7 mouse cellular contexts compared by ENCODE assay signal in the genomic region with DNA sequence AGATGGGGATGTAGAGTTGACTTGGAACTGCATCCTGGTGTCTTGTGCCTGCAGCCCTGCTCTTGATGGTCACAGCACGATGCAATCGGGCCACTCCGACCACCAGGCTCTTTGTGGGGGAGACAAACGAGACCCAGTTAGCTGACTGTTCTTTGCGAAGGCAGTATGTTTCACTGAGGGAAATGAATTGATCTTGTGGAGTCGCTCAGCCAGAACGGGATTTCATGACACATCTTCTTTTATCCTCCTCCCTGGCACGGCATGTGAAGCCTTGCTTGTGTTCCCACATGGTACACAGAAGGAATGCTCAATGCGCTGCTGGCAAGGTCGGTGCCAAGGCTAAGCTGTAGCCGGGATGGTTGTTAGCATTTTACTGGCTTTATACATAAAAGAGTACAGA.
DNase-seq lines count a peak whose midpoint lies in the region; TF ChIP-seq lines count a peak whose summit lies in the region.

No protein-coding gene starts in this region.

- peak; percentile 73 for DNase-seq in adrenal gland, postnatal 10 days
- DNase-seq in brain, embryonic 14.5 days (ENCODE audit: low read depth): peak; percentile 94
- DNase-seq in frontal cortex, postnatal 14 days (ENCODE audit: low spot score in 2 of 2): peak; percentile 49 to 57
- peak; percentile 69 for DNase-seq in left cerebral cortex, postnatal 4 days
- no peak for DNase-seq in heart, adult 9 months (ENCODE audit: low spot score in 2 of 2)
- DNase-seq in adipocyte (ENCODE audit: low spot score): no peak
- no peak for DNase-seq in heart, postnatal 36 days

- TF ChIP-seq POLR2A in brain, embryonic 14.5 days (IDR thresholded peaks at IDR 0.05; ENCODE audit: borderline replicate concordance, extremely low read depth, insufficient read depth, insufficient read length, poor library complexity, severe bottlenecking): no peak

- TF ChIP-seq CTCF in brain, embryonic 14.5 days (IDR thresholded peaks at IDR 0.05; ENCODE audit: borderline replicate concordance, extremely low read depth, insufficient read depth, insufficient read length): no peak

- intact Hi-C loops in left cerebral cortex, postnatal 4 days (cut with DNase I): no loop called here
- intact Hi-C loops in heart, postnatal 36 days (cut with DNase I): no loop called here

Comparison
In these comparisons a context has a peak if more than half of its experiments do, and no peak if none do; other contexts are left out.
1. DNase-seq: peak in adrenal gland, postnatal 10 days (single experiment), brain, embryonic 14.5 days (single experiment), frontal cortex, postnatal 14 days (2 of 2) and left cerebral cortex, postnatal 4 days (single experiment); none in heart, adult 9 months (0 of 2), adipocyte (single experiment) and heart, postnatal 36 days (0 of 2).